Mouse (Mus musculus): ENCODE measurements around the gene Zfp69.

Zfp69 gene

GRCm38 (mm10) chr4:120885208-120886120 is 66.0 kb downstream of the Zfp69 start:
- no peak for DNase-seq

- no peak for DNase-seq
Measured at GRCm38 (mm10) chr4:120882002-120882625, 69.4 kb downstream of the Zfp69 start.

- DNase-seq: no peak
Measured at GRCm38 (mm10) chr4:120880731-120881432, 70.6 kb downstream of the Zfp69 start.

All from kidney, adult 8-10 months (tissue).